Mouse (Mus musculus) macrophage (primary cell): Measurements from ENCODE around the gene Fbxo2. TPM values are rescaled to one million over a fixed set of nuclear protein-coding genes. Genes with fewer than 3 reads are reported as not detected.
A peak's percentile ranks its signal among the peaks of the same experiment; 100 is the strongest.

Source experiments
- H3K27ac ChIP-seq: fragments of 350-480 bp; formaldehyde crosslinking; 2 replicates; pipeline ENCODE4 v1.9.0; 2021
- H3K36me3 ChIP-seq: fragments of 350-480 bp; formaldehyde crosslinking; 2 replicates; pipeline ENCODE4 v1.9.0; 2021; ENCODE audit errors: inconsistent target
- H3K4me3 ChIP-seq: fragments of 350-480 bp; formaldehyde crosslinking; 2 replicates; pipeline ENCODE4 v1.9.0; 2021; ENCODE audit errors: inconsistent target
- H3K79me2 ChIP-seq: fragments of 350-480 bp; formaldehyde crosslinking; 2 replicates; pipeline ENCODE4 v1.9.0; 2021; ENCODE audit errors: inconsistent target
- WGBS: methylation state at CpG from one replicate; pipeline ENCODE4 v1.1.7; 2026; ENCODE audit warnings: inconsistent platforms; ENCODE audit not compliant: missing documents; 5-methylcytosine and 5-hydroxymethylcytosine counted together
- polyA plus RNA-seq: library from polyadenylated mRNA; stranded (reverse); fragments of 250-400 nt; gene quantifications from 3 replicates; pipeline ENCODE4 v1.2.4, GENCODE M21; 2018; ENCODE audit warnings: inconsistent platforms

The Fbxo2 gene
- polyA plus RNA-seq, 1 experiment from 2014 or later = not detected

GRCm38 (mm10) chr4:148154982-148155381 lies 5.4 kb upstream of the Fbxo2 start:
- WGBS = 70% methylated on average over 3 of the region's 3 CpGs
- Histone ChIP-seq H3K27ac (no peak overlapping the region), H3K36me3 (no peaks in the 10 kb centered on the region), H3K4me3 (no peak overlapping the region), H3K79me2 (peaks cover 6% of the 10 kb centered on the region; the same call in 1 of the 2 replicates)

- H3K36me3 ChIP-seq = no peaks in the 10 kb centered on the region
- no peaks in the 10 kb centered on the region for H3K79me2 ChIP-seq
- H3K4me3 ChIP-seq = peak overlapping the region; percentile 37; the same call in 1 of the 2 replicates
- WGBS = 74% methylated on average over 24 of the region's 27 CpGs
- H3K27ac ChIP-seq = no peak overlapping the region
These were observed 1.7 kb upstream of the Fbxo2 start for GRCm38 (mm10) chr4:148158436-148159348.

DNA sequence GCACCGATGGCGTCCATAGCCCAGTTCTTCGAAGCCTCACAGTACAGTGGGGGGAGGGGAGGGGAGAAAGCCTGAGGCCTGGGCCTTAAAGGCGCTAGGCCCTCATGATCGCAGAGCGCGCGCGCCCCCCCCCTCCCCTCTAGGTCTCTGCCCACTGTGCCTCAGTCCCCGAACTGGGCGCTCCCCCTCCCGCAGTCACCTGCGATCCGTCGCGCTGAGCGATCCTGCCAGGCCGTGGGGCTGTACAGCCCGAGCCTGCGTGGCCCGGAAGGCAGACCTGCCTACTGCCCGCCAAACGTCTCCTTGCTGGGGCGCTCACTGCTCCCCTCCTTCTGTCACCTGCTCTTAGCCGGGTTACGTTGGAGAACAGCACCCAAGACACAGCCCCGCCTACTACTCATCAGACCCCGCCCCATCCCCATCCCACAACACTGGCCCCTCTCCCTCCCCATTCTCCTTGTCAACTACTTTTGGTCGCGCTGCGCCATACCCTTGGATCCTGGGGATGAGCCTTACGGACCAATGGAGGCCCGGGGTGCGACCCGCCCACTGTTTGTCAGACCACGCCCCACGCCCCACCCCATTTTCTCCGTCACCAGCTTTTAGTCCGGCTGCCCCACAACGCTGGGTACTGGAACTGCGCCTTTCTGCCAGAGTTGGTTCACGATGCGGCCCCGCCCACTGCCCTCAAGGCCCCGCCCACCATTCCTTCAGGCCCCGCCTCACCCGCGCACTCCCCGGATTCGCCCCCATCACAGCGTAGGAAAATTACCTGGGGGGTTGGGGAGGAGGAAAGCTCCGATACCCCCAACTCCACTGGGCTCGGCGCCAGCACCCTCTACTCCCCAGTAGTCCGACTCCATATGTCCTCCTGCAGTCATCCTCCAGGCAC lies 631 bp upstream of the Fbxo2 start:
- no peak overlapping the region for H3K27ac ChIP-seq
- WGBS = 2% methylated on average over 49 of the region's 55 CpGs
- no peaks in the 10 kb centered on the region for H3K79me2 ChIP-seq
- H3K36me3 ChIP-seq = no peaks in the 10 kb centered on the region
- peak overlapping the region; percentile 37 for H3K4me3 ChIP-seq

GRCm38 (mm10) chr4:148164002-148164439 lies 3.6 kb downstream of the Fbxo2 start:
- Histone ChIP-seq H3K4me3 (no peak overlapping the region), H3K36me3 (no peaks in the 10 kb centered on the region), H3K79me2 (no peaks in the 10 kb centered on the region), H3K27ac (no peak overlapping the region)
- 2% methylated on average over 29 of the region's 29 CpGs for WGBS

DNA sequence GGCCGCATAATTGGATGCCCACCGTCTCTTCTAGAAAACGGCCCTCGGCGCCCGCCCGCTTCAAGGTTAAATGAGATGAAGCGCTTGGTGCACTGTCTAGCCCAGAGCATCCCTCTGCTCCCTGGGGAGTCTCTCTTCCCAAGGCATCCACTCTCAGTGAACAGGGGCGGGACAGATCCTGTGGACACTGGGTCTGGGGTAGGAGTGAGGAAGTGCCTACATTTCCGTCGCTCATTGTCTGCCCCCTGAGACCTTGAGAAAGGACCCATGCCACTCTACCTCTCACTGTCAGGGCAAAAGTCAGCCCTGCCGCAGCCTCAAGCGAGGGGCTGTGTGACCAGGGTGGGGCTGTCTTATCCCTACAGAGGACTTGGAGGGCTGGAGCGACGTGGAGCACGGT lies 4.0 kb downstream of the Fbxo2 start:
- Histone ChIP-seq H3K4me3 (no peak overlapping the region), H3K36me3 (no peaks in the 10 kb centered on the region), H3K79me2 (no peaks in the 10 kb centered on the region), H3K27ac (no peak overlapping the region)
- WGBS = 4% methylated on average over 16 of the region's 16 CpGs

- Histone ChIP-seq H3K4me3 (no peak overlapping the region), H3K36me3 (no peaks in the 10 kb centered on the region), H3K27ac (no peak overlapping the region), H3K79me2 (no peaks in the 10 kb centered on the region)
- WGBS = 18% methylated on average over 17 of the region's 17 CpGs
These were observed 5.1 kb downstream of the Fbxo2 start for GRCm38 (mm10) chr4:148165551-148165950.

DNA sequence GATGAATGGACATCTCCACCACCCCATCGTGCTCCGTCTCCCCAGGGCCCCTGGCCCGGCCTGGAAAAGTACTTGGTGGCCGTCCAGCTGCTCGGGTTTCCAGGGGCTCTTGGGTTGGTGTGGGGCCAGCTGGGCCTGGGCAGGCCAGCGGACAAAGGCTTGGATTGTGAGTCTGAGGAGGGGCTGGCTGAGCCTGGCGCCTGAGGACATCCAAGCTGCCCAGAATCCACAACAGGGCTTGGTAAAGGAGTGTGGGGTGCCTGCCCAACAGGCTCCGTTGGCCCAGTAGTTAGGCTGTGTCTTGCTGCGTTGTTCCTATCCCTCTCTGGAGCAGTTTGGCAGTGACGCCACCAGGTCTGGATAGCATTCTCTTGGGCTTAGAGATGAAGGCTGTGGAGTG lies 6.0 kb downstream of the Fbxo2 start:
- no peaks in the 10 kb centered on the region for H3K79me2 ChIP-seq
- H3K36me3 ChIP-seq = no peaks in the 10 kb centered on the region
- WGBS = 24% methylated on average over 10 of the region's 10 CpGs
- no peak overlapping the region for H3K27ac ChIP-seq
- no peak overlapping the region for H3K4me3 ChIP-seq

DNA sequence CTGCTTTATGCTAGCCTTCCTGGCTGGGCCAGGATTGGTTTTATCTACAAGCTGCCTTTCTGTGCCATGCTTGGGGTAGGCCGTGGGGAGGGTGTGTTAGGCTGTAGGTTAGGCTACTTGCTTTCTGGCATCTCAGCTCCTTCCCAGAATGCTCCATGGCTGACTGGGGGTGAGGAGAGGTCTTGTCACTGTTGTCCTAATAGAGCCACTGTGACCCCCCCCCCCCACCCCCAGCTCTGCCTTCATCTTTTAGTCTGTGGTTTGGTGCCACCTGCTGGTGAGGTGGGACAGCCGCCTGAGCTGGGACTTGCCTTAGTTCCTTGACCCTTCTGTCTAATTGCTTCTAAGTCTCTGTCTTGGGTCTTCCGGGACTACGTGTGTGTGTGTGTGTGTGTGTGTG lies 6.6 kb downstream of the Fbxo2 start:
- H3K4me3 ChIP-seq = no peak overlapping the region
- no peak overlapping the region for H3K27ac ChIP-seq
- H3K36me3 ChIP-seq = no peaks in the 10 kb centered on the region
- H3K79me2 ChIP-seq = no peaks in the 10 kb centered on the region
- 17% methylated on average over 2 of the region's 4 CpGs for WGBS

GRCm38 (mm10) chr4:148168287-148168686 lies 7.9 kb downstream of the Fbxo2 start:
- H3K4me3 ChIP-seq = no peak overlapping the region
- H3K36me3 ChIP-seq = no peaks in the 10 kb centered on the region
- no peak overlapping the region for H3K27ac ChIP-seq
- H3K79me2 ChIP-seq = no peaks in the 10 kb centered on the region
- WGBS = 17% methylated on average over 7 of the region's 7 CpGs

GRCm38 (mm10) chr4:148169586-148169985 lies 9.2 kb downstream of the Fbxo2 start:
- Histone ChIP-seq H3K36me3 (no peaks in the 10 kb centered on the region), H3K4me3 (no peak overlapping the region), H3K79me2 (no peaks in the 10 kb centered on the region), H3K27ac (no peak overlapping the region)
- WGBS = 16% methylated on average over 15 of the region's 15 CpGs

- Histone ChIP-seq H3K4me3 (no peak overlapping the region), H3K27ac (no peak overlapping the region), H3K79me2 (no peaks in the 10 kb centered on the region), H3K36me3 (no peaks in the 10 kb centered on the region)
- WGBS = 0% methylated on average over 2 of the region's 2 CpGs
These were observed 10.4 kb downstream of the Fbxo2 start for GRCm38 (mm10) chr4:148170842-148171241.

- Histone ChIP-seq H3K36me3 (no peaks in the 10 kb centered on the region), H3K27ac (no peak overlapping the region), H3K4me3 (no peak overlapping the region), H3K79me2 (no peaks in the 10 kb centered on the region)
- WGBS = 82% methylated on average over 3 of the region's 3 CpGs
These were observed 10.8 kb downstream of the Fbxo2 start for GRCm38 (mm10) chr4:148171261-148171660.

DNA sequence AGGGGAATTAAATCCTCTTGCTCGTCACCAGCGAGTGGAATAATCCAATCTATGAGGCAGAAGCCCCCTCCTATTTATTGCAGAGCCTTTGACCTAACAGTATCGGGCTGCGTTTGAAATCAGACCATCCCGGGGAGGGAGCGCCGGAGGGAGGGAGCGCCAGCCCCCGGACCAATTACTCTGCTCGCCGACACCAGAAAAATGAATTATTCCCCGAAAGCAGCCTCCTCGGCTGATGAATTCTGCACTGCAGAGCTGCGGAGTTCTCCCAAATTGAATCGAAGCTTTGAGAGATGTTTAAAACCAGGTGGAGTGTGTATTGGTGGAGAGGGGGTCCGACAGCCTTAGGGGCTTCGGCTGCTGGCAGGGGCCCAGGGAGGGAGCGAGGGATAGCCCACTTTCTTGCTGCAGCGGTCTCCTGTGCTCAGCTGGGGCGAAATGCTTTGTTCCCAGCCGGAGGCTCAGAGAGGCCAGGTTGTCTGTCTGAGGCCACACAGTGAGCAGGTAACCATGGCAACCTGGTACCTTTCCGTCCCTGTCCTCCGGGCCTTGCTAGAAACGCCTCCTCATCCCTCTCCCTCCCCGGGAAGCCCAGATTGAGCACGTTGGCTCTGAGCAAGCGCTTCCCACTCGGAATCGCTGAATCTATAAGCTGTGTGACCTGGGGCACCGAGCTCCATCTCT lies 13.5 kb downstream of the Fbxo2 start:
- Histone ChIP-seq H3K79me2 (no peaks in the 10 kb centered on the region), H3K4me3 (no peak overlapping the region), H3K27ac (no peak overlapping the region), H3K36me3 (no peaks in the 10 kb centered on the region)
- WGBS = 9% methylated on average over 30 of the region's 30 CpGs

DNA sequence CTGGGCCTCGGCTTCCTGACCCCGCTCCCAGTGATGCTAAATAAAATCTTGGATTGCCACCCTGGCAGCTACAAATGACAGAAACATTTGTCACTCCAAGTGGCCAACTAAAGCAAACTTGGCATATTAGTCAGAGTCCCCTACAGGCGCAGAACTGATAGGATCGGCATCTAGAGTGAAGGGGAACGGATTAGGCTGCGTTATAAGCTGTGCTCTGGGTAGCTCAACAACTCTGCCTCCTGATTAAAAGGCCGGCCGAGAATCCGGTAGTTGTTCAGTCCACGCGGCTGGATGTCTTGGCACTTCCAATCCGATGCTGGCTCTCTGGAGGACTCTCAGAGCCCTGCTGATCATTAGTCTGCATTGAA lies 14.1 kb downstream of the Fbxo2 start:
- Histone ChIP-seq H3K79me2 (no peaks in the 10 kb centered on the region), H3K4me3 (no peak overlapping the region), H3K27ac (no peak overlapping the region), H3K36me3 (no peaks in the 10 kb centered on the region)
- WGBS = 33% methylated on average over 12 of the region's 12 CpGs
